Mouse (Mus musculus) liver, embryonic 14.5 days (tissue): Measurements from ENCODE around the gene Nbl1. TPM values are rescaled to one million over a fixed set of nuclear protein-coding genes. Genes with fewer than 3 reads are reported as not detected.

ENCODE experiments used
- ATAC-seq: fragments of 200-750 bp; cut with Nextera tagmentation; 2 replicates; pipeline ENCODE4 v1.8.0; 2017; ENCODE audit warnings: moderate number of reproducible peaks, mild to moderate bottlenecking, moderate library complexity; ENCODE audit not compliant: insufficient read depth
- DNase-seq, 3 experiments: peaks; one replicate each; pipeline ENCODE4 v3.0.0-alpha.2; 2012 to 2013; ENCODE audit warnings: low read depth in 3 of 3, low spot score in 3 of 3
- H3K27ac ChIP-seq: fragments of 300-500 bp; sonication (generic); 2 replicates; pipeline ENCODE4 v1.5.1; 2014; ENCODE audit warnings: moderate library complexity, mild to moderate bottlenecking, control low read depth, inconsistent platforms
- H3K27me3 ChIP-seq: fragments of 300-500 bp; sonication (generic); 2 replicates; pipeline ENCODE4 v1.6.1; 2014; ENCODE audit warnings: mild to moderate bottlenecking, low read length, moderate library complexity; ENCODE audit not compliant: control insufficient read depth, insufficient read depth
- H3K36me3 ChIP-seq: fragments of 300-500 bp; sonication (generic); replicated peaks from 2 replicates; pipeline ENCODE4 v1.6.1; 2014; ENCODE audit warnings: low read depth; ENCODE audit not compliant: control insufficient read depth, insufficient read depth
- H3K4me1 ChIP-seq, 2 experiments: fragments of 200-500 bp in 1 of 2; fragments of 300-500 bp in 1 of 2; sonication (generic) in 1 of 2; replicated peaks; 2 replicates each; pipeline ENCODE4 v1.6.1; 2012 to 2014; ENCODE audit warnings: antibody characterized with exemption in 1 of 2, inconsistent platforms in 1 of 2, low read length in 1 of 2; ENCODE audit not compliant: control insufficient read depth in 2 of 2, insufficient read depth in 2 of 2
- H3K4me2 ChIP-seq: fragments of 300-500 bp; sonication (generic); 2 replicates; pipeline ENCODE4 v1.6.1; 2014; ENCODE audit warnings: low read depth, mild to moderate bottlenecking, control low read depth, moderate library complexity
- H3K4me3 ChIP-seq, 2 experiments: fragments of 200-500 bp in 1 of 2; fragments of 300-500 bp in 1 of 2; sonication (generic) in 1 of 2; 2 replicates each; pipeline ENCODE4 v1.5.1; 2012 to 2014; ENCODE audit warnings: low read depth in 2 of 2, low read length in 2 of 2, mild to moderate bottlenecking in 2 of 2, control low read depth in 1 of 2, inconsistent platforms in 1 of 2, moderate library complexity in 1 of 2; ENCODE audit not compliant: insufficient read depth in 1 of 2
- H3K9ac ChIP-seq: fragments of 300-500 bp; sonication (generic); replicated peaks from 2 replicates; pipeline ENCODE4 v1.6.1; 2014; ENCODE audit warnings: mild to moderate bottlenecking, control low read depth, moderate library complexity
- H3K9me3 ChIP-seq: fragments of 300-500 bp; sonication (generic); 2 replicates; pipeline ENCODE4 v1.6.1; 2016; ENCODE audit warnings: low read length, mixed read lengths; ENCODE audit not compliant: control insufficient read depth
- CTCF ChIP-seq: IDR thresholded peaks from 2 replicates; pipeline ENCODE4 v1.5.1; 2016; ENCODE audit warnings: antibody characterized with exemption, low read depth, control low read depth
- EP300 ChIP-seq: IDR thresholded peaks from 2 replicates; pipeline ENCODE4 v1.6.1; 2016; ENCODE audit warnings: antibody characterized with exemption, low read depth
- WGBS: fragments of 180-500 bp; shearing (Covaris S2); extraction: QIAGEN DNeasy Blood & Tissue Kit; methylation state at CpG from one replicate; pipeline ENCODE4 v1.1.7; 2014; ENCODE audit not compliant: insufficient replicate concordance; 5-methylcytosine and 5-hydroxymethylcytosine counted together
- polyA plus RNA-seq, 2 experiments: library from polyadenylated mRNA; depleted of rRNA in 1 of 2; stranded (reverse) in 1 of 2; unstranded in 1 of 2; fragments of >200 nt; fragmentation: Nextera tagmentation in 1 of 2; extraction: Ambion mirVana in 1 of 2; gene quantifications; 2 replicates each; pipeline versions ENCODE4 v1.2.1 to v1.2.3; 2012 to 2014

Gene Nbl1
- polyA plus RNA-seq, 2 experiments = 0.80 to 0.91 TPM

DNA sequence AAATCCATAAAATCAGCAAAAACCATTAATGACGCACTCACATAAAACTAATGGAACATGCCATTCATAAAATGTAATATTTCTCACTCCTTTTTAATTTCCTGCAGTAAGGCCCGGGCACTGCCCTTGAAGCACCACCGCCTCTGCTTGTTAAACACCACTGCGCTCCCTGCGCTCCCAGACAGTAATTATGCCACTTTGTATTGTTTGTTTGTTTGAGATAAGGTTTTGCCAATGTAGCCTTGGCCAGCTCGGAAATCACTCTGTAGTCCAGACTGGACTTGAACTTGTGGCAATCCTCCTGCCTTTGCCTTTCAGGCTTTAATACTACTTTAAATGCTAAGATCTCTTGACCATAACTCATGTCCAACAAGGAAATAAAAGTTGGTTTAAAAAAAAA is 32.1 kb upstream of the Nbl1 start:
- no peak for DNase-seq
- 59% methylated on average over 6 of the region's 6 CpGs for WGBS
- no peak overlapping the region for H3K4me3 ChIP-seq
- no peaks in the 10 kb centered on the region for H3K36me3 ChIP-seq
- no peaks in the 10 kb centered on the region for H3K27me3 ChIP-seq
- H3K9me3 ChIP-seq = no peaks in the 10 kb centered on the region; the same call in 1 of the 2 replicates
- H3K9ac ChIP-seq = no peak overlapping the region
- H3K4me2 ChIP-seq = no peak overlapping the region
- H3K27ac ChIP-seq = no peak overlapping the region
- no peak for ATAC-seq
- TF ChIP-seq CTCF = no peak
- no peak for TF ChIP-seq EP300
- peaks cover 35 to 48% of the 10 kb centered on the region in 2 experiments for H3K4me1 ChIP-seq

DNA sequence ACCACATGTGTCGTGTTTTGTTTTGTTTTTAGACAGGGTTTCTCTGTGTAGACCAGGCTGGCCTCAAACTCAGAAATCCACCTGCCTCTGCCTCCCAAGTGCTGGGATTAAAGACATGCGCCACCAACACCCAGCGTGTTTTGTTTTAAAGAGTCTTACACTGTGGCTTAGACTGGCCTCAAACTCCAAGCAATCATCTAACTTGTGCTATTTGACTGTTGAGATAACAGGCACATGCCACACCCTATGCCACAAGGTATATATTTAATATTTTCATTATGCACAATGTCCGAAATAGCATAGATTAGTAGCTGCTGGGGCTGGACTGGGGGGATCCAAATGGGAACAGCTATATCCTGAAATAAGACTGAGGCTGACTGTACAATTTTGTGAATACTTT is 29.8 kb upstream of the Nbl1 start:
- Histone ChIP-seq H3K4me2 (peak overlapping the region; percentile 40), H3K27ac (peak overlapping the region; percentile 10), H3K4me3 (no peak overlapping the region), H3K27me3 (no peaks in the 10 kb centered on the region), H3K36me3 (no peaks in the 10 kb centered on the region), H3K4me1 (peaks cover 36 to 48% of the 10 kb centered on the region in 2 experiments), H3K9me3 (no peaks in the 10 kb centered on the region; the same call in 1 of the 2 replicates), H3K9ac (no peak overlapping the region)
- no peak; the same call in 1 of the 2 replicates for TF ChIP-seq EP300
- no peak for TF ChIP-seq CTCF
- ATAC-seq (peak; percentile 72), DNase-seq (no peak)
- WGBS = 28% methylated on average over 4 of the region's 4 CpGs

- WGBS = 36% methylated on average over 7 of the region's 7 CpGs
- no peak for ATAC-seq
- H3K9me3 ChIP-seq = no peaks in the 10 kb centered on the region
- no peak overlapping the region for H3K4me3 ChIP-seq
- peaks cover 47 to 61% of the 10 kb centered on the region in 2 experiments for H3K4me1 ChIP-seq
- no peak for DNase-seq
- no peak overlapping the region for H3K9ac ChIP-seq
- no peak overlapping the region for H3K27ac ChIP-seq
- no peak overlapping the region for H3K4me2 ChIP-seq
- H3K27me3 ChIP-seq = no peaks in the 10 kb centered on the region
- H3K36me3 ChIP-seq = no peaks in the 10 kb centered on the region
- TF ChIP-seq CTCF = no peak
- no peak for TF ChIP-seq EP300
Observed at GRCm38 (mm10) chr4:139120998-139121397, 28.2 kb upstream of the Nbl1 start.

DNA sequence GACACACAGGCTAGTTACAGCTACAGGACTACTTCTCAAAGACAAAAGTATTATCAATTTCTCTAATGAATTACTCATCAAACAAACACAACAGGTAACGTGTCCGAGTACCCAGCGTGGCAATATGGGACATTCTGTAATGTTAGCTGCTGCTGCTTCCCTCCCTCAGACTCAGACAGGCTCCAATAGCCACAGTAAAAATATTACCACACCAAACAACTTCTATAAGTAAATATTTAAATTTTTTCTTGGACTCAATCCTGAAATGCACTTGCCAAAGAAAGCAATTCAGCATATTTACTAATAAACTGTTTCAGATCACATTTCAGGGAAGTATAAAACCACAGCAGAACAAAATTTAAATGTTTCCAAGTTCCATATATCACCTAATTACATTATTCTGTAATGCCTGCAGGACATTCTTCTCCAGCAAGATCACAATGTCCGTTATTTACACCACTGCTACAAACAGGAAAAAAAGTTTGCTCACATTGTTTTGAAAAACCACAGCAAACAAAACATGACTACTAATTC is 27.6 kb upstream of the Nbl1 start:
- Histone ChIP-seq H3K4me3 (no peak overlapping the region), H3K9me3 (no peaks in the 10 kb centered on the region), H3K27me3 (no peaks in the 10 kb centered on the region), H3K36me3 (no peaks in the 10 kb centered on the region), H3K4me1 (peaks cover 49 to 62% of the 10 kb centered on the region in 2 experiments), H3K27ac (no peak overlapping the region), H3K4me2 (no peak overlapping the region), H3K9ac (no peak overlapping the region)
- no peak for ATAC-seq
- 73% methylated on average over 4 of the region's 4 CpGs for WGBS
- TF ChIP-seq CTCF (no peak), EP300 (no peak)
- DNase-seq = no peak

DNA sequence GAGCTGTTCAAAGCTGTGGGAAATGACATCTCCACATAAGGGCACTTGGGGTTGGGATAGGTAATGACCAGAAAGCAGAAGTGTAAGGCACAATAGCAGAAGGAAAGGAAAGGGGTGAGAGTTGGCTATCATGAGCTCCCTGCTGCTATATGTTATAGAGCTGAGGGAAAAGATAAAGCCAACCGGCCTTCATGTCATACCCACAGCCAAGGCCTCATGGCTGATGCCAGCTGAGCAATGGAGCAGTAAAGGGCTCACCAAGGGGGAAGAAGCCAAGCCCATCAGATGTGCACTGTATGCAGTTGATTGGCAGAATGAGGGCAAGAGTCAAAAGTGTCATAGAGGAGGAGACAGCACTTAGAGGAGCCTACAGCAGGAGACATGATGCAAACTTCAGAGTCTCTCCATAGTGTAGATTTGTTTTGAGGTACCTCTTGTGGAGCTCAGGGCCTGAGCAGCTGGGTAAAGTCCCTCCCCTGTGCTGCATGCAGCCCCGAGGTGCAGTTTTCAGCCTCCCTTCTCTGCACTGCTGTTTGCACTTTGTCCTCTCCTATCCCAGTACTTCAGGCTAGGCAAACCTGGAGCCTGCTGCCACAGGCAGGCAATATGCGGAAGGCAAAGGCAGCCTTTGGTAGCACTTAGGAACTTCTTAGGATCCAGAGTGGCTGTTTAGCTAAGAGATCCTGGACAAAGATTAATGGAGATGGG is 23.7 kb upstream of the Nbl1 start:
- TF ChIP-seq CTCF = no peak
- peak; percentile 67 for TF ChIP-seq EP300
- peak overlapping the region; percentile 22 for H3K4me2 ChIP-seq
- H3K4me1 ChIP-seq = peaks cover 38 to 46% of the 10 kb centered on the region in 2 experiments
- no peak overlapping the region for H3K4me3 ChIP-seq
- H3K9me3 ChIP-seq = no peaks in the 10 kb centered on the region
- H3K27ac ChIP-seq = peak overlapping the region; percentile 10
- 30% methylated on average over 3 of the region's 3 CpGs for WGBS
- no peak overlapping the region for H3K9ac ChIP-seq
- peak; percentile 44 to 54 (median 50) for DNase-seq
- no peaks in the 10 kb centered on the region for H3K36me3 ChIP-seq
- peak; percentile 84 for ATAC-seq
- H3K27me3 ChIP-seq = no peaks in the 10 kb centered on the region
